Mouse (Mus musculus) testis, adult 2 months (tissue): ENCODE data around the gene Mettl13.

Source experiments
- CTCF ChIP-seq: fragments of 200-500 bp; IDR thresholded peaks from 2 replicates; pipeline ENCODE4 v1.5.1; 2012; ENCODE audit warnings: low read depth, mild to moderate bottlenecking, inconsistent platforms, low read length, moderate library complexity; ENCODE audit not compliant: control insufficient read depth, insufficient read depth, insufficient replicate concordance
- POLR2A ChIP-seq: fragments of 200-500 bp; IDR thresholded peaks from 2 replicates; pipeline ENCODE4 v1.6.1; 2012; ENCODE audit warnings: low read depth, mild to moderate bottlenecking, inconsistent platforms, low read length, moderate library complexity; ENCODE audit not compliant: control insufficient read depth

DNA sequence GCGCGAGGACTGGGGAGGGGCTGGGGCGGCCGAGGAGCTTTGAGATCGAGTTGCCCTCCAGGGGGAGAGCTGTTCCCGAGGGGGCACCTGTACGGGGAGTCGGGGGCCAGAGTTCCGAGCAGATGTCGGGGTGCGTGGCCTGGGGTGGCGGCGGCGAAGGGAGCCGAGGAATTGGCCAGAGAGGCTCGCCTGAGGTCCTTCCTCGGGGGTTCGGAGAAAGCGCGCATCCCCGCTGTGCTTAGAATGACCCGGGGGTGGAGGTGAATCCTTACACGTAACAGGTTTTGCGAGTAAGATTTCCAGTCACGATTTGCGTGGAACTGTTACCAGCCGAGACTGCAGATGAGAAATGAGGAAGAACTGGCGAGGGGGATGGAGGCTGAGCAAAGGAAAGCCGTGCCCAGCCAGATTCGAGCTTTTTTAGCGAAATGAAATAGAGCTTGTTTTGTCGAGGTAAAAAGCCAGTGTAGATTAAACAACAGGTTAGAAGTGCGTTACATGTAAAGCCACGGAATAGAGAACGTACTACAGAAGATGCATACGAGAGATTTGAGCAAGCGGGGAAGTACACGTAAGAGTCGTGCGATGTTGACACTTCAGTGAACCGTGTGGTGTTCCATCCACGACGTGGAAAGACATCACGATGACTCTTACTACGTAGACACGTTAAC, 22.7 kb upstream of the Mettl13 start:
- TF ChIP-seq CTCF, result no peak
- TF ChIP-seq POLR2A, result no peak
